Mouse (Mus musculus): ENCODE data around the gene Nphp1.

GRCm38 (mm10) chr2:127728146-127728545 lies 60.6 kb downstream of the Nphp1 start:
- no peak for TF ChIP-seq MAX (IDR thresholded peaks at IDR 0.05; ENCODE audit: low read depth)
- TF ChIP-seq POLR2A (IDR thresholded peaks at IDR 0.05; ENCODE audit: insufficient read length, low read depth), result no peak
- no peak for TF ChIP-seq E2F4 (IDR thresholded peaks at IDR 0.05; ENCODE audit: insufficient read depth)

Data from myocyte (in vitro differentiated cells).